1 mouse cellular context compared by ENCODE assay signal in the genomic region with DNA sequence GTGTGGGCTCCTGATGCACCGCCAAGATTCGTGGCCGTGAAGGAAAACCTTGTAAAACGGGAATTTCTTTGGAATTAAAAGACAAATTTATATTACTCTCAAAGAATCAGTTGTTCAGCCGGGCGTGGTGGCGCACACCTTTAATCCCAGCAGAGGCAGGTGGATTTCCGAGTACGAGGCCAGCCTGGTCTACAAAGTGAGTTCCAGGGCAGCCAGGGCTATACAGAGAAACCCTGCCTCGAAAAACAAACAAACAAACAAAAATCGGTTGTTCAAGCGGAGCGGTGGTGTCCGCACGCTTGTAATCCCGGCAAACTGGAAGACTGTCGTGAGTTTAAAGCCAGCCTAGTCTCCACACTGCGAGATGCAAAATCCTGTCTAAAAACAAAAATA.
A peak's percentile ranks its signal among the peaks of the same experiment; 100 is the strongest.
TF ChIP-seq lines count a peak whose summit lies in the region.

No protein-coding gene starts in this region.

TF ChIP-seq in MEL, 35 proteins besides CTCF, POLR2A, EP300 and RAD21:
- TF ChIP-seq BHLHE40 (IDR thresholded peaks at IDR 0.05; ENCODE audit: borderline replicate concordance, low read depth, low read length), result 0 out of 2 replicates have a peak, but pooled peaks have one; percentile 2
- no peak for TF ChIP-seq POLR2AphosphoS2 (IDR thresholded peaks at IDR 0.05; ENCODE audit: low read length)
TF ChIP-seq in MEL: peak in this region for 1.
